ENCODE assay signal across 8 mouse cellular contexts in genomic region chr2:144267731-144268015, GRCm38 (mm10). TPM values are rescaled to one million over a fixed set of nuclear protein-coding genes. Genes with fewer than 3 reads are reported as not detected.
DNase-seq lines count a peak whose midpoint lies in the region; ATAC-seq and TF ChIP-seq lines count a peak whose summit lies in the region.

No protein-coding gene starts in this region.

- no peak overlapping the region for H3K27ac ChIP-seq in forebrain, embryonic 12.5 days
- H3K27ac ChIP-seq in forebrain, embryonic 16.5 days (ENCODE audit: low read length) = no peak overlapping the region
- H3K27ac ChIP-seq in spleen, adult 2 months (ENCODE audit: insufficient read depth, low read length) = peak overlapping the region; percentile 79; the same call in 1 of the 2 replicates

- H3K9me3 ChIP-seq in forebrain, embryonic 12.5 days = no peaks in the 10 kb centered on the region
- H3K9me3 ChIP-seq in forebrain, embryonic 16.5 days (ENCODE audit: control insufficient read depth, low read length) = no peaks in the 10 kb centered on the region

- no peaks in the 10 kb centered on the region for H3K36me3 ChIP-seq in forebrain, embryonic 12.5 days (replicated peaks)
- H3K36me3 ChIP-seq in forebrain, embryonic 16.5 days (ENCODE audit: control insufficient read depth, insufficient read depth) = no peaks in the 10 kb centered on the region
- H3K36me3 ChIP-seq in spleen, adult 2 months (ENCODE audit: control insufficient read depth, insufficient read depth, low read length) = peaks cover 10% of the 10 kb centered on the region
- peaks cover 9% of the 10 kb centered on the region; the same call in 1 of the 2 replicates for H3K36me3 ChIP-seq in splenic B cell, adult 2 months (ENCODE audit: control insufficient read depth, insufficient read depth, low read length, poor library complexity, severe bottlenecking)

- 0 out of 2 replicates have a peak overlapping the region, but pooled peaks have one; percentile 88 for H3K4me3 ChIP-seq in forebrain, embryonic 12.5 days (replicated peaks)
- H3K4me3 ChIP-seq in forebrain, embryonic 16.5 days (replicated peaks; ENCODE audit: low read length) = no peak overlapping the region
- peak overlapping the region; percentile 29; the same call in 1 of the 2 replicates for H3K4me3 ChIP-seq in spleen, adult 2 months (ENCODE audit: extremely low read depth, insufficient read depth, insufficient read length)

- H3K4me1 ChIP-seq in forebrain, embryonic 12.5 days = peaks cover 36% of the 10 kb centered on the region
- peaks cover 21% of the 10 kb centered on the region for H3K4me1 ChIP-seq in forebrain, embryonic 16.5 days (replicated peaks; ENCODE audit: control insufficient read depth, insufficient read depth, low read length)
- peaks cover 6% of the 10 kb centered on the region; the same call in 1 of the 2 replicates for H3K4me1 ChIP-seq in spleen, adult 2 months (ENCODE audit: control insufficient read depth, insufficient read depth, insufficient read length)

- no peak overlapping the region for H3K9ac ChIP-seq in forebrain, embryonic 12.5 days
- no peak overlapping the region for H3K9ac ChIP-seq in forebrain, embryonic 16.5 days (replicated peaks; ENCODE audit: low read depth, low read length)

- peak; percentile 60 to 83 for DNase-seq in spleen, adult 2 months (ENCODE audit: low read depth in 1 of 2, low spot score in 2 of 2)
- no peak for DNase-seq in spleen, adult 12 weeks (ENCODE audit: low spot score)
- DNase-seq in kidney, postnatal 25 days = peak; percentile 25 to 64
- DNase-seq in splenic B cell, adult 2 months (ENCODE audit: low read depth, low spot score) = peak; percentile 91
- DNase-seq in cerebellum, adult 11 months = no peak
- no peak for DNase-seq in retina, postnatal 1 day

- WGBS in forebrain, embryonic 12.5 days = 51% methylated on average over 1 of the region's 1 CpGs
- 72% methylated on average over 1 of the region's 1 CpGs for WGBS in forebrain, embryonic 16.5 days
- 2% methylated on average over 1 of the region's 1 CpGs for WGBS in spleen, adult 2 months

- no peak for TF ChIP-seq POLR2A in spleen, adult 2 months (IDR thresholded peaks at IDR 0.05; ENCODE audit: low read depth, low read length)

- no peaks in the 10 kb centered on the region for H3K27me3 ChIP-seq in forebrain, embryonic 12.5 days
- no peaks in the 10 kb centered on the region for H3K27me3 ChIP-seq in forebrain, embryonic 16.5 days (replicated peaks; ENCODE audit: control insufficient read depth, insufficient read depth, low read length)
- no peaks in the 10 kb centered on the region for H3K27me3 ChIP-seq in spleen, adult 2 months (ENCODE audit: control insufficient read depth, insufficient read depth, low read length)
- no peaks in the 10 kb centered on the region for H3K27me3 ChIP-seq in splenic B cell, adult 2 months (ENCODE audit: control insufficient read depth, insufficient read depth, low read length, poor library complexity, severe bottlenecking)

- peak overlapping the region; percentile 60 for H3K4me2 ChIP-seq in forebrain, embryonic 12.5 days
- H3K4me2 ChIP-seq in forebrain, embryonic 16.5 days (ENCODE audit: low read length) = no peak overlapping the region

- no peak for ATAC-seq in forebrain, embryonic 12.5 days (ENCODE audit: low FRiP score)
- no peak for ATAC-seq in forebrain, embryonic 16.5 days

- no peak for TF ChIP-seq CTCF in spleen, adult 2 months (IDR thresholded peaks at IDR 0.05; ENCODE audit: extremely low read depth, insufficient read depth, insufficient read length, insufficient replicate concordance)

RNA-seq across cellular contexts. Expression of gene Mgme1, which starts 2.8 kb away (rescaled TPM):
- polyA plus RNA-seq in forebrain, embryonic 12.5 days (2016; fragmentation: Nextera tagmentation; extraction: Ambion mirVana) = 17.5 and 17.9 TPM in 2 replicates
- 10.8 and 11.4 TPM in 2 replicates for polyA plus RNA-seq in forebrain, embryonic 16.5 days (2015; fragmentation: Nextera tagmentation; extraction: Ambion mirVana)
- 2.0 and 2.1 TPM in 2 replicates for polyA plus RNA-seq in spleen, adult 2 months (2012; rRNA removed)

RNA-seq across cellular contexts. Expression of gene Snx5, which starts 3.0 kb away (rescaled TPM):
- 93.7 and 98.9 TPM in 2 replicates for polyA plus RNA-seq in forebrain, embryonic 12.5 days (2016; fragmentation: Nextera tagmentation; extraction: Ambion mirVana)
- 55.2 and 64.3 TPM in 2 replicates for polyA plus RNA-seq in forebrain, embryonic 16.5 days (2015; fragmentation: Nextera tagmentation; extraction: Ambion mirVana)
- polyA plus RNA-seq in spleen, adult 2 months (2012; rRNA removed) = 80.2 and 100 TPM in 2 replicates

Comparison
In these comparisons a context has a peak if more than half of its experiments do, and no peak if none do; other contexts are left out.
1. DNase-seq: peak in spleen, adult 2 months (2 of 2), kidney, postnatal 25 days (2 of 2) and splenic B cell, adult 2 months (single experiment); none in spleen, adult 12 weeks (single experiment), cerebellum, adult 11 months (single experiment) and retina, postnatal 1 day (single experiment).